Mouse (Mus musculus) c-Kit-positive CD71-positive TER-119-positive erythroid progenitor cells, embryonic 14.5 days (primary cell): ENCODE measurements around the gene Id1.

ENCODE experiments used
- DNase-seq: peaks from one replicate; pipeline ENCODE4 v3.0.0-alpha.2; 2013; ENCODE audit warnings: low spot score

Id1 gene

DNA sequence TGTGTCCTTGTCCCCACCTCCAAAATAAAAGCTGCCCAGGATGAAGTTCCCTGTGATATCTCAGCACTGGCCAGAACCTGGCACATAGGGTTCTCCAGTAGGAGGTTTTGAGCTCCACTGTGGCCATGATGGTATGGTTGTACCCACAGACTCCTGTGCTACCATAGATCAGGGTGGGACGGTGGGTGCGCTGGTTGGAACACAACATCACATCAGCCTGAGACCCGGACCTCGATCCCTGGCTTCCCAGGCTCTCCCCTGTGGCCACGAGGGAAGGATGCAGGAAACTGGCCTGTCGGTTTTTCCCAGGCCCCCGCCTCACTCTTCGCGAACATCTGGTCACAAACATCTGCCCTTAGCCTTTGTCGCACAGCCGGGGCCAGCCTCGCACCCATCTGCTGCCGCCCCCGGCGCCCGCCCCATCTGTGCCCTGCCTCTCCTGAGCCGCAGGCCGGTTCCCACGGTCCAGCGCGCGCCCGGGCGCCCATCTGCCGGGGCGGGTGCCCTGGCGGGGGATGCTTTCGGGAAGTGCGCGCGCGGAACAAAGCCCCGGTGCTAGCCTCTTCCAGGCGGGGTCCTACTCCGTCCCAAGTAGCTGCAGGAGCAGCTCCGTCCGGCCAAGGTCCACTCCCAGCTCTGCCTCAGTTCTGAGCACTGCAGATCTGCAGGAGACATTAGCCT, 12.3 kb upstream of the Id1 start:
- DNase-seq = no peak

DNA sequence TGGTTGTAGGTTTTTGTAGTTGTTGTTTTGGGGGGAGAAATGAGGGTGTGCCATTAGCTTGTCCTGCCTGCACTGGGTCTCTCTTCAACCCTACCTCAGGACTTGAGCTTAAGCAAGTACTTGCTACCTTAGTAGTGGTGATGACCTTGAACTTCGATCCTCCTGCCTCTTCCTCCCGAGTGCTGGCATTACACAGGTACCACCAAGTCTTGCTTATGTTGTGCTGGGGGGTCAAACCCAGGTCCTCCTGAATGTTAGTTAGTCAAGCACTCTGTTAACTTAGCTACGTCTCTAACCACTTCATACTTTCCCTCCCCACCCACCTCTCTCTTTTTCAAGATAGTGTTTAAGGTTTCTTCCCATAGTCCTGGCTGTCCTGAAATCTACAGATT, 11.7 kb upstream of the Id1 start:
- no peak for DNase-seq

DNA sequence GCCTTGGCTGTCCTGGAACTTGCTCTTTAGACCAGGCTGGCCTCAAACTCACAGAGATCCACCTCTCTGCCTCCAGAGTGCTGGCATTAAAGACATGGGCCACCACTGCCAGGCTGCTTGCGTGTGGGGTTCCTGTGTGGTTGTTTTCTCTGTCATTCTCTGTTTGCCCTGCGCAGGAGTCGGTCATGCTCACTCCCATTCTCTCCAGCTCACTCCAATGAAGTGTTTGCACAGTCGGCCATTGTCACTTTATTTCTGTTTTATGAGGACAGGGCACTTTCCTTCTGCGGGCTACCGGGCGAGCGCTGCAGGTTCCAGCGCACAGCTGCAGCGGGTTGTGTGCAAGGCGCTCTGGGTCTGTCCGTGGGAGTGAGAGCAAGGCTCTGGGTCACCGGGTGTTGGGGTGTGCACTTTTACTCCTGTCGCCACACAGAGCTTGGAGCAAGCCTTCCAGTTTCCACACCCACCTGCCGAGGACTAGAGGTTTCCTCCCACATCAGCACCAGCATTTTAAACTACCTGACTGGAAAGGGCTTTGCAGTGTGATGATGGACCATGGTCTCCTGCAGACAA, 10.8 kb upstream of the Id1 start:
- no peak for DNase-seq

DNA sequence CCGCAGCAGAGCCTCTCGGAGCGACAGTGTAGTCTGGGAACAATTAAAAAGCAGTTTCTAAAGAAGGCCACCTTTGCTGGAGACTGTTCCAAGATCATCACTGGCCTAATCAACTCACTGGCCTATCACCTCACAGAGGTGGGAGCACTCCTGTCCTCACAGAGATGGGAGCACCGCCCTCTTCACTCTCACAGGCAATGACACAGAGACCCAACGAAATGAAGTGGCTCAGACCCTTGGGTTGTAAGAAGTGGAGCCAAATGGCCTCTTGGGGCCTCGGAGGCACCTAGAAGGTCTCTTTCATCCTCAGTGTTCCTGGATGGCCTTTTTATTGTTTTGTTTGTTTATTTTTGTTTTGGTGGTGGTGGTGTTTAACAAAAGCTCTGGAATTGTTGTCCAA, 9.8 kb upstream of the Id1 start:
- DNase-seq = no peak

DNA sequence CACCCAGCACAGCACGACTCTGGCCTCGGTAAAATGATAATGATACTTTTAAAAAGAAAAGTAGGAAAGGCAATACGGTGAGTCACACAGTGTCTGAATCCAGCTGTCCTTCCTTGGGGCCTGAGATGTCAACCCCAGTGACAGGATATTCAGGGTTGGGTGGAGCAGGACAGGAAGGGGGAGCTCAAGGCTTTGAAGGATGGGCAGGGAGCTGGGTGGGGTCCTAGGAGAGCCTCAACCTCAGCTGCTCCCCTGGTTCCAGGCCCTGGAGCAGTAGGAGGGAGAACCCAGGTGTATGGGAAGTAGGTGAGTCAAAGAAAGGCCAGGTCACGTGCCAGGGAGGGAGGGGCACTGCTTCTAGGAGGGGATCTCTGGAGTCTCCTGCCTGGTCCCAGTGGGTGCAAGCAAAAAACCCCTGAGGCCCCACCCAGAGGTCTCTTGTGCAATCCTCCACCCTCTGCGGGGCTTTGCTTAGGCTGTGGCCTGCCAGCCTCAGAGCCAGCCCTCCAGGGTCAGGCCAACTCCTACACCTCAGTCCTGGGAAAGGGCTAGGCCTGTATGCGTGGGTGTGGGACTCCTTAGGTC, 9.2 kb upstream of the Id1 start:
- DNase-seq = no peak

DNA sequence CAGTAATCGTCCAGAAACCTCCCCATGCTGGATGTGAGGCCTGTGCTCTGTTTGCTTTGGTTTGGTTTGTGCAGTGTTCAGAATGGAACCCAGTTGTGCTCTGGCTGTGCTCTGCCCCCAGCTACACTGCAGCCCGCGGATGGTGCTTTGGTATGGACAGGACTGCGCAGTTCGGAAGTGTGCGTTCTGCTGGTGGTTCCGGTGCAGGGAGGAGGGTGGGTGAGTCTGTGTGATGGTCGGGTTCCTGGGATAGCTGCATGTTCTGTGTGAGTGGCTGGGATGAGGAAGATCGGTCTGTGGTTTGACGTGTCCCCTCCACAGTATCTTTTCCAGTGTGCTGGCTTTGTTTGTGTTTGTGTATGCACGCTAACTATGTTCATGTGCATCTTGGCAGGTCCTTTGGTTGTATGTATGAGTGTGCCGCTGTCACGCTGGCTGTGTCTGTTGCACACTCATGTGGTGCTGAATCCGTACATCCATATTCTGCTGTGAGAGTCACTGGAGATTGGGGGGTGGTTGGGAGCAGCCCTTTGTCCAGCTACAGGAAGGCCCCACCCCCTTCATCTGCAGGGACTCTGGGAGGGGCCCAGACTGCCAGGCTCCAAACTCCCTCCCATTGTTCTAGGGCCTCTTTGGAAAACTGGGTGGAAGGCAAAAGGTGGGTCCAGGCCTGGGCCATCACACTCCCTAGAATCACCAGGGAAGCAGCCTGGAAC, 8.1 kb upstream of the Id1 start:
- no peak for DNase-seq

DNA sequence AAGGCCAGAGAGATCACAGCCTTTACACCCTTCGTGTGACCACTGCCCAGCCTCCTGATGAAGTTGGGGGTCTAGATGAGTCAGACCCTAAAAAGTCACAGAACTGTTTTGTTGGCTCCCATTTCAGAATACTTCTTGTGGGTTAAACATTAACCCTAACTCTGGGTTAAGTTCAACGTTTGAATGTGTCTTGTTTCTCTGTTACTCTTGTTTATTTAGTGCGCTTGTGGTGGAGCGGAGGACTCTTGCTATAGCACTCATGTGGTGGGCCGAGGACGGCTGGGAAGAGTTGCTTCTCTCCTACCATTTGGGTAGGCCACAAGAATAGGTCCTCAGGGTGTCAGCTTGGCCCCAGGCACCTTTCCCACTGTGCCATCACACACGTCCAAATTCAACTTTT, 7.5 kb upstream of the Id1 start:
- DNase-seq = no peak

DNA sequence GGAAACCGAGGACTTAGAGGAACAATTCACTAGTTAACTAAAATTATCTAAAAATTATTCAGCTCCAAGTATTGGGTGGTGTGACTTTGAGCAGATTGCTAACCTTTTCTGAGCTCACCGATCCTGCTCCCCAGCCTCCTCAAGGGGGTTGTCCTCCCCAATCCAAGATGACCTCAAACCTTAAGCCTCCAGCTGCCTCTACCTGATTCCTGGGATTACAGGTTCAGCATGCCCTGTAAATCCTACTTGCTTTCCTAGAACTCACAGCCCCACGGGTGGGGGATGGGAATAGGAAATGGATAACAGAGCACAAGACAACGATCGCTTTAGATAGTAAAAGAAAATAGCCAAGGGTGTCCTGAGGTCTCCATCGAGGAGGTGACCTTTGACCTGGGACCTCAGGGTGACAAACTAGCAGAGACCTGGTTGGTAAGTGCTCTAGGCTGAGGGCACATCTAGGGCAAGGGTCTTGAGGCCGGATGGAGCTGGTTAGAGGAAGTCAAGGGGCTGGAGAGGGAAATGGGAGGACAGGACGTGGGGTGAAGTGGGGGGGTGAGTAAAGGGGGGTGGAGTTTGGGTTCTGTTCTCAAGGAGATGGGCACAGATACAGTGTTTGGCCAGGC, 6.9 kb upstream of the Id1 start:
- no peak for DNase-seq

DNA sequence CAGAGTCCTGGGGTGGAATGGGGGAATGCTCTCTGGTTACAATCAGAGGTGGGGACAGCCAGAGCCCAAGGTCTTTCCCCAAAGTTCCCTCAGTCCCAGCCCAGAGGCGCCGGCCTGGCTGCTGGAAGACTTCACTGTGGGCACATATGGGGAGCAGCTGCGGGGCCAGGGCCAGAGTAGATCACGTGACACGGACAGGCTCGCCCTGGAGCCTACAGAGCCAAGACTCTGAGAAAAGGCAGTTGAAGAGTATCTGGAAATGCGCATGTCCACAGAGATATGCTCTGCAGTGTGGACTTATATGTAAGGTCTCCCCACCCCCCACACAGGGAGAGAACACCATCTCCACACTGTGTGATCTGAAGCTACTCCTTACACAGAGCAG, 6.4 kb upstream of the Id1 start:
- no peak for DNase-seq

DNA sequence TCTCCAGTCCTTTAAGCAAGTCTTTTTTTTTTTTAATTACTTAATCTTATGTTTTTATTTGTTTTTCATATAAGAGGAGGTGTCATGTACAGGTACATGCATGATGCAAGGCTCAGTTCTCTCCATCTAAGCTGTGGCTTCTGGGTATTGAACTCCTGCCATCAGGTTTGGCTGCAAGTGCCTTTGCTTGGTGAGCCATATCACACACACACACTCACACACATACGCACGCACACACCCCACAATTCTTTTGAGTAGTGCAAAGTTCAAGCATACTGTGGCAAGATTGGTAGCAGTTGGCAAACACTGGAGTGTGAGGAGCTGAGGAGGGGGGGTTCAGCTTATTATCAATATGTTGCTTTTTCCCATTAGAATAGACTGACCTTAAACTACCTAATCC, 2.9 kb upstream of the Id1 start:
- no peak for DNase-seq

DNA sequence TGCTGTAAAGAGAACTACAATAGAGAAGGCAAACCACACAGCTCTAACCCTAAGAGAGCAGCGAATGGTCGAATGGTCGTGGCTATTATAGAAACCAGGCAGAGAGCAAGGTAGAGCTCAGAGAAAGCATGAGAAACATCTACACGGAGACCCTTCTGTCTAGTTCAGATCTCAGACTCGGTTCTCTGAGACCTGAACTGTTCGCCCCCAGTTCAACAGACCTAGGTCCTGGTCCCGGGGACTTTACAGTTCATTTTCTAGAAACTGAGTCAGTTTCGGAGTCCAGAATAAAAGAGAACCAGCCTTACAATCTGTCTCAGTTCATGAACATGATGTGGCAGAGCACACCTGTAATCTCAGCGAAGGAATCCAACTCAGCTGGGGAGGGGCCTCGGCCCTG, 1.6 kb upstream of the Id1 start:
- DNase-seq = no peak

DNA sequence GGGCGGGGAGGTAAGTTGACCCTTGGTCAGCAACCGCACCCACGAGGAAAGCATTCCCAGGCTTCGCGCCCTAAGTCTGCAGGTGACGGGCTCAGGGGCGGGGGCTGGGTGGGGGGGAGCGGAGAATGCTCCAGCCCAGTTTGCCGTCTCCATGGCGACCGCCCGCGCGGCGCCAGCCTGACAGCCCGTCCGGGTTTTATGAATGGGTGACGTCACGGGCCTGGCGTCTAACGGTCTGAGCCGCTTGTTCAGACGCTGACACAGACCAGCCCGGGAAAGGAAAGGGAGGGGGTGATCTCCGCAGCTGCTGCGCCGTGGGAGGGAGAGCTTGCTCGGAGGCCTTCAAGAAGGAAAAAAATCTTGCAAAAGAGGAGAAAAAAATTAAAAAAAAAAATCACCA, 1.1 kb upstream of the Id1 start:
- peak; percentile 65 for DNase-seq

DNA sequence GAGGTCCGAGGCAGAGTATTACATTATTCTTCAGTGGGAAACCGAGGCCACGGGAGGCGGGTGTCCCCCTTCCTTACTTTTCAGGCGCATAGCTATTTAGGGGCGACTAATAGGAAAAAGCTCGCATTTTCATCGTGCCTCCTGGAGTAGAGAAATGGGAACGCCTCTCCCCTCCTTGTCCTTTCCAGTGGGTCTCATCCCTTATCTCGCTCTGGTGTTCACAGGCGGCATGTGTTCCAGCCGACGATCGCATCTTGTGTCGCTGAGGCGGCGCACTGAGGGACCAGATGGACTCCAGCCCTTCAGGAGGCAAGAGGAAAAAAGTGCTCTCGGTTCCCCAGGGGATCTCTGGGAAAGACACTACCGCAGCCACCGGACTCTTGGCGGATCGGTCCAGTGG, 697 bp downstream of the Id1 start:
- DNase-seq = peak; percentile 58

DNA sequence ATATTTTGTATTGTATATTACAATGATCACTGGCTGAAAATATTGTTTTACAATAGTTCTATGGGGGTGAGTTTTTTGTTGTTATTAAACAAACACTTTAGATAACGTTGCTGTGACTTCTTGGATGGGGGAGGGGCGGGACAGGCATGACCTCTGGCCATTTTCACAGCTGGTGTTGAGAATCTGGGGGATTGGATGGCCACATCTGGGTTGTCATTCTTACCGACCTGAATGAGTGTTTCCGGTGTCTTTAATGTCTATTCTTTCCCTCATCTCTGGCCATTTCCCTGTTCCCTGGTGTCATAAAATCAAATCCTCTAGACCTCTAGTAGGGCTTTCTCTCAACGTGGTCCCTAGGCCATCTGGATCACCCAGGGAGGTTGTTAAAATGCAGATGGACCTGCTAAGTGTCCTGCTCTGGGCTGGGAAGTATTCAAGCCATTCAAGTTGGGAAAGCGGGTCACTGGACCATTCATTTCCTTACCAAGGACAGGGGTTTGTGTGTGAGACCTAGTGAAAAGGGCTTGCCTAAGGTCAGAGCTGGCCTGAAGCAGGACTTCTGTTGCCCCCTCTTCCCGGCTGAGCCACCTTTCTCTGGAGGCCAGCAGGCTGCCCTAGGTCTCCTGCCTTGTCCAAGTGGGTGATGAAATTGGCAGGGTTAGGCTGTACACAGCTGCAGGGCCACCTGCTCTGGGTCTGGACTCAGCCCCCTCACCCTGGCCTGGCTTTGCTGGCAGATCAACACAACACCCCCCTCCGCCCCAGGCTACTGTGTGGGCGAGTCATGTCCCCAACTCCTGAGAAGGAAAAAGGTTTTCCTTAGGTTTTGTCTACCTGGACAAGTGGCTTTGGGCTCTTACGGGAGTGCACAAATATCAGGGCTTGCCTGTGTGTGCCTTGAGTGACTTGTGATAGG, 1.5 kb downstream of the Id1 start:
- DNase-seq = no peak

DNA sequence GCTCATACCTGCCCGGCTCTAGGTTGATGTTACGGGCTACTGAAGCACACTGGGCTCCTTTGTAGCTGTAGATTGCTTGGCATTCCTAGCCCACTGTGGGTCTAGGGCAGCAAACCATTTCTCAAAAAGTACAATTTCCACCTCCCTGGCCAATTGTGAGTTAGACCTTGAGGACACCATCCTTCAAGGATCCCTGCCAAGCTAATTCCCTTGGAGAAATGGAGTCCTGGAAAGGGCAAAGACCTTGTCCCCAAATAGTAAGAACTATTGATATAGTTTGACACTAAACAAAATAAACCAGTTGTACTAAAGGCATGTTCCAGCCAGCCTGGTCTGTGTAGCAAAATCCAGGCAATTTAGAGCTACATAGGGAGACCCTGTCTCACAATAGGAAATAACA, 2.3 kb downstream of the Id1 start:
- DNase-seq = no peak

DNA sequence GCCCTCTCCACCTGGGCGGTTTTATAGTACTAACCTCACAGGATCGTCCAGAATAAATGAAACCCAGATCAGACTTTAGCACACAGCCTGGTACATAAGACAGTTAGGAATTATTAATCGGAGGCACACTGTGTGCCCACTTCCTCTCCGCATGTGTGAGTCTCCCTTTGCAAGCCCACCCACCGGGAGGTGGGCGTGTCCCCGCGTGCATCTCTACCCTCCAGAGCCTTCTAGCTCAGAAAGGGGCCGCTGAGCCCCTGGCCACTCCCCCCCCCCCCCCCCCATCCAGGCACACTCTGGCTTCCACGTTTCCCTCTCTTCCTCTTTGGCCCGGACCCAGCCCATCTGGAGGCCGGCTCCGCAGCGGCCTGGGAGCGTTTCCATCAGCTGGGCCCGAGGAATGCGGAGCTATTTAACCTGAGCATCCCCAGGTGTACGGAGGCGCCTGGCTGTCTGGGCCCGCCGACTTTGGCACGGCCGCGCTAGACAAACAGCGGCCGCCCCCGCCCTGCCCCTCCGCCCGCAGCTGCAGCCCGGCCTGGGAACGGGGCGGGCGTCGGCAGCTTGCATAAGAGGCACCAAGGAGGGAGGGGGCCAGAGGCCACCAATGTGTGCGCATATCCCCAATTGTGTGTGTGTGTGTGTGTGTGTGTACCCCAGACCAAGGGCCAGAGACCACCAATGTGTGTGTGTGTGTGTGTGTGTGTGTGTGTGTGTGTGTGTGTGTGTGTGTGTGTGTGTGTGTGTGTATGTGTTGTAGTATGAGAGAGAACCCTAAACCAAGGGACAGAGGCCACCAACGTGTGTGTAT, 3.2 kb downstream of the Id1 start:
- DNase-seq = peak; percentile 12

DNA sequence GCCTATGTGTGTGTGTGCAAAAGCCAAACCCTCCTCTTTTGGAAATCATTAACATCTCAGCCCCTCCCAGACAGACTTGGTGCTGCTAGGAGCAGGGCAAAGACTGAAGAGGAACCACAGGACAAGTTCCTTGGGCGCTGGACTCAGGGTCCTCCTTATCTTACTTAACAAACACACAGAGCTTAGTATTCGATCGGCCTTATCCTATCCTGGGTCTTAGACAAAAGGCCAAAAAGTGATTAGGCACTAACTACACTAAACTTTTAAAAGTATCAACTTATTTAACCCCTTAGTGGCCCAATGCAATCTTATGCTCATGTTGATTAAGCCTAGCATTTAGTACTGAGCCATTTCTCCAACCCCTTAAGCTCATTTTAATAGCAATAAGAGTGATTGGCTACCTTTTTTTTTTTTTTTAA, 3.8 kb downstream of the Id1 start:
- peak; percentile 62 for DNase-seq

DNA sequence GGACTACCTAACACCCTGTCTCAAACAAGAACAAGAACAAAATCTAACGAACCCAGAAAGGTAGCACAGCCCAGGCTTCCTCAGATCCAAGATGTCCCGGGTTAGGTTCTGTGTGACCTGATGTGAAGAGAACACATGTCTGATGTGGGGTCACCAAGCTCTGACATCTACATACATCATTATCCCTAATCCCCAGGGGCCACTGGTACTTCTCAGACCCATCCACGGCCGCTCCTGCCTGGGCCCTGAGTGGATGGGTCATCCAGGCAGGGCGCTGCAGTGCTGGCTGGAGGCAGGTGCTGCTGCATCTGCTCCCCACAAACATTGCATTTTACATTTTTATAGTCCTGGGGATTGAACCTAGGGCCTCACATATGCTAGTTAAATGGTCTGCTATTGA, 4.4 kb downstream of the Id1 start:
- DNase-seq = no peak

DNA sequence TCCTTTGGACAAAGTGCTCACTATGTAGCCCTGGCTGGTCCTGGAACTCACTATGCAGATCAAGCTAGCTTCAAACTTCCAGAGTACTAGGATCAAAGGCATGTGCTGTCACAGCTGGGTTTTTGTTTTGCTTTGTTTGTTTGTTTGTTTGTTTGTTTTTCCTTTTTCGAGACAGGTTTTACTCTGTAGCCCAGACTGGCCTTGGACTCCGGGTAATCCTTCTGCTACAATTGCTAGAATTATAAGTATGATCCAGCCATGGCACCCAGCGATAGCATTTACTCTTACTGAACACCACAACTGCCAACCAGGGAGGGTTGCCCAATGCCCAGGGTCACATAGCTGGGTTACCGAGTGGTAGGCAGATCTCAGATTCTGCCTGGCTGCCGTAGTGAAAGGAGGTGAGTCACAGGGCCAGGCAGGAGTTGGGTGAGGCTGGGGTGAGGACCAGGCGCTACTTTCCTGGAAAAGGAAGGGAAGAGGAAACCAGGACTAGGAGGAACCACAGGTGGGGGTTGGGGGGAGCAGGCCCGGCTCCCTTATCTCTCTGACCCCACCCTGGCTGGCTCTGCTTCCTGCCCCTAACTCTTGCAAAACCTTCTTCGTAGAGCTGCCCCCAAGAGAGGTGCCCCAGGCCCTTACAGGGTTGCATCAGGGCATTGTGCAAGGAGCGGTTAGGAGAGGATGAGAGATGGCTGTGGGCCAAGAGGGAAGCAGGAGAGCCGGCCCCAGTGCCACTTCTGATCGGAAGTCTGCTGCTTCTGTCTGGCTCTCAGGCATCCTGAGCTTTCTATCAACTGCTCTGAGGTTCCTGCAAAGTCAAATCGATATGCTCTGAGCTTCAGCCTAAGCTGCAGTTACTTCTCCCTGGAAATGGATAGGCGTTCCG, 5.3 kb downstream of the Id1 start:
- DNase-seq = no peak

DNA sequence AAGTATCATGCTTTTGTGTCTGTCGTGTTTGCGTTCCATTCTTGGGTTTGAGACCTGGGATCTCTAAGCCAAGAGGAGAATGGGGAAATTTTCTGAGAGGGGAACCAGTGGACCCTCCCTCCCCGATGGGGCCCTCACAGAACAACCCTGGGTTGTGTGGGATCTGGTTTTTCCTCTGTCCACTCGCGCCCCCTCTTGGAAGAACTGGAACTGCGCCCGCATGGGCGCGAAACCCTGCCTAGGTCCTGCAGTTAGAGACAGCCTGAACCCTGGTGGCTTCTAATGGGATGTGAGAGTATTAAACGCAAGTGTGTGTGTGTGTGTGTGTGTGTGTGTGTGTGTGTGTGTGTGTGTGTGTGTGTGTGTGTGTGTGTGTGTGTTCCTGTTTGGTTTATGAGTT, 6.4 kb downstream of the Id1 start:
- peak; percentile 76 for DNase-seq
